Comparison of ENCODE assay signal across 8 mouse cellular contexts in genomic region chr10:44997184-44997905, GRCm38 (mm10).
DNase-seq lines count a peak whose midpoint lies in the region; ATAC-seq and TF ChIP-seq lines count a peak whose summit lies in the region.

No protein-coding gene starts in this region.

- peaks cover 14% of the 10 kb centered on the region; the same call in 1 of the 2 replicates for H3K4me1 ChIP-seq in forebrain, embryonic 14.5 days (ENCODE audit: control insufficient read depth, insufficient read depth, low read length)
- no peaks in the 10 kb centered on the region for H3K4me1 ChIP-seq in hindbrain, postnatal 0 days (ENCODE audit: insufficient read depth, low read length)
- peaks cover 33% of the 10 kb centered on the region for H3K4me1 ChIP-seq in liver, embryonic 15.5 days (replicated peaks)
- peaks cover 19% of the 10 kb centered on the region for H3K4me1 ChIP-seq in neural tube, embryonic 15.5 days

- H3K27ac ChIP-seq in forebrain, embryonic 14.5 days (ENCODE audit: low read depth, low read length) = no peak overlapping the region; the same call in 1 of the 2 replicates
- no peak overlapping the region for H3K27ac ChIP-seq in hindbrain, postnatal 0 days
- H3K27ac ChIP-seq in liver, embryonic 15.5 days (replicated peaks) = no peak overlapping the region
- no peak overlapping the region for H3K27ac ChIP-seq in neural tube, embryonic 15.5 days (replicated peaks)

- peak overlapping the region; percentile 37; the same call in 1 of the 2 replicates for H3K9ac ChIP-seq in forebrain, embryonic 14.5 days (ENCODE audit: low read length)
- H3K9ac ChIP-seq in hindbrain, postnatal 0 days (replicated peaks; ENCODE audit: low read length) = no peak overlapping the region
- H3K9ac ChIP-seq in liver, embryonic 15.5 days = no peak overlapping the region
- H3K9ac ChIP-seq in neural tube, embryonic 15.5 days (replicated peaks) = peak overlapping the region; percentile 26; the same call in 1 of the 2 replicates

- no peaks in the 10 kb centered on the region for H3K9me3 ChIP-seq in forebrain, embryonic 14.5 days (replicated peaks; ENCODE audit: control insufficient read depth, low read length)
- no peaks in the 10 kb centered on the region for H3K9me3 ChIP-seq in hindbrain, postnatal 0 days (ENCODE audit: low read length)
- H3K9me3 ChIP-seq in liver, embryonic 15.5 days (replicated peaks) = no peaks in the 10 kb centered on the region
- H3K9me3 ChIP-seq in neural tube, embryonic 15.5 days (replicated peaks) = no peaks in the 10 kb centered on the region

- peak; percentile 23 for DNase-seq in ZHBTc4 (ENCODE audit: low read depth, low spot score)
- peak; percentile 63 for DNase-seq in forebrain, embryonic 14.5 days (ENCODE audit: low spot score)
- peak; percentile 31 for DNase-seq in hindbrain, postnatal 0 days (ENCODE audit: low spot score)
- no peak for DNase-seq in layer of hippocampus, postnatal 10 days (ENCODE audit: low spot score in 2 of 2)
- DNase-seq in left cerebral cortex, adult 18-20 months (ENCODE audit: low spot score in 2 of 2) = no peak
- DNase-seq in Muller cell, postnatal 12 days (ENCODE audit: inconsistent ontology term) = no peak

- H3K4me2 ChIP-seq in forebrain, embryonic 14.5 days (ENCODE audit: low read length) = peak overlapping the region; percentile 49
- peak overlapping the region; percentile 47 for H3K4me2 ChIP-seq in hindbrain, postnatal 0 days (ENCODE audit: low read depth, low read length)
- H3K4me2 ChIP-seq in liver, embryonic 15.5 days = peak overlapping the region; percentile 47
- H3K4me2 ChIP-seq in neural tube, embryonic 15.5 days = peak overlapping the region; percentile 52

- 7% methylated on average over 14 of the region's 14 CpGs for WGBS in forebrain, embryonic 14.5 days
- 8% methylated on average over 14 of the region's 14 CpGs for WGBS in hindbrain, postnatal 0 days
- WGBS in liver, embryonic 15.5 days (ENCODE audit: insufficient replicate concordance) = 17% methylated on average over 13 of the region's 14 CpGs
- WGBS in neural tube, embryonic 15.5 days = 4% methylated on average over 14 of the region's 14 CpGs

- H3K4me3 ChIP-seq in forebrain, embryonic 14.5 days (ENCODE audit: low read depth, low read length) = peak overlapping the region; percentile 19; the same call in 1 of the 2 replicates
- no peak overlapping the region; the same call in 1 of the 2 replicates for H3K4me3 ChIP-seq in hindbrain, postnatal 0 days (ENCODE audit: low read length)
- H3K4me3 ChIP-seq in liver, embryonic 15.5 days (replicated peaks) = no peak overlapping the region; the same call in 1 of the 2 replicates
- peak overlapping the region; percentile 8; the same call in 1 of the 2 replicates for H3K4me3 ChIP-seq in neural tube, embryonic 15.5 days (replicated peaks)

- peak; percentile 27; the same call in 1 of the 2 replicates for ATAC-seq in forebrain, embryonic 14.5 days
- ATAC-seq in hindbrain, postnatal 0 days = no peak
- ATAC-seq in liver, embryonic 15.5 days (ENCODE audit: insufficient read depth) = no peak
- no peak for ATAC-seq in neural tube, embryonic 15.5 days (ENCODE audit: low FRiP score)

- peaks cover 8% of the 10 kb centered on the region; the same call in 1 of the 2 replicates for H3K27me3 ChIP-seq in forebrain, embryonic 14.5 days (replicated peaks; ENCODE audit: control insufficient read depth, insufficient read depth, low read length)
- H3K27me3 ChIP-seq in hindbrain, postnatal 0 days (ENCODE audit: insufficient read depth, low read length) = no peaks in the 10 kb centered on the region
- no peaks in the 10 kb centered on the region for H3K27me3 ChIP-seq in liver, embryonic 15.5 days
- no peaks in the 10 kb centered on the region for H3K27me3 ChIP-seq in neural tube, embryonic 15.5 days (replicated peaks)

- TF ChIP-seq CTCF in hindbrain, postnatal 0 days (IDR thresholded peaks at IDR 0.05; ENCODE audit: low read depth) = no peak

- no peaks in the 10 kb centered on the region for H3K36me3 ChIP-seq in forebrain, embryonic 14.5 days (ENCODE audit: control insufficient read depth, insufficient read depth, low read length)
- H3K36me3 ChIP-seq in hindbrain, postnatal 0 days (ENCODE audit: insufficient read depth, low read length) = no peaks in the 10 kb centered on the region
- no peaks in the 10 kb centered on the region for H3K36me3 ChIP-seq in liver, embryonic 15.5 days (replicated peaks)
- H3K36me3 ChIP-seq in neural tube, embryonic 15.5 days = no peaks in the 10 kb centered on the region

Comparison
In these comparisons a context has a peak if more than half of its experiments do, and no peak if none do; other contexts are left out.
1. DNase-seq: peak in ZHBTc4 (single experiment), forebrain, embryonic 14.5 days (single experiment) and hindbrain, postnatal 0 days (single experiment); none in layer of hippocampus, postnatal 10 days (0 of 2), left cerebral cortex, adult 18-20 months (0 of 2) and Muller cell, postnatal 12 days (single experiment).
2. H3K4me3 ChIP-seq: peak in forebrain, embryonic 14.5 days (single experiment) and neural tube, embryonic 15.5 days (single experiment); none in hindbrain, postnatal 0 days (single experiment) and liver, embryonic 15.5 days (single experiment).
3. H3K9ac ChIP-seq: peak in forebrain, embryonic 14.5 days (single experiment) and neural tube, embryonic 15.5 days (single experiment); none in hindbrain, postnatal 0 days (single experiment) and liver, embryonic 15.5 days (single experiment).
4. Peak in every context shown above with its lines, with median percentiles within 50 percentile points of each other: H3K4me2 ChIP-seq.